Comparison of ENCODE assay signal across 10 mouse cellular contexts in the genomic region with DNA sequence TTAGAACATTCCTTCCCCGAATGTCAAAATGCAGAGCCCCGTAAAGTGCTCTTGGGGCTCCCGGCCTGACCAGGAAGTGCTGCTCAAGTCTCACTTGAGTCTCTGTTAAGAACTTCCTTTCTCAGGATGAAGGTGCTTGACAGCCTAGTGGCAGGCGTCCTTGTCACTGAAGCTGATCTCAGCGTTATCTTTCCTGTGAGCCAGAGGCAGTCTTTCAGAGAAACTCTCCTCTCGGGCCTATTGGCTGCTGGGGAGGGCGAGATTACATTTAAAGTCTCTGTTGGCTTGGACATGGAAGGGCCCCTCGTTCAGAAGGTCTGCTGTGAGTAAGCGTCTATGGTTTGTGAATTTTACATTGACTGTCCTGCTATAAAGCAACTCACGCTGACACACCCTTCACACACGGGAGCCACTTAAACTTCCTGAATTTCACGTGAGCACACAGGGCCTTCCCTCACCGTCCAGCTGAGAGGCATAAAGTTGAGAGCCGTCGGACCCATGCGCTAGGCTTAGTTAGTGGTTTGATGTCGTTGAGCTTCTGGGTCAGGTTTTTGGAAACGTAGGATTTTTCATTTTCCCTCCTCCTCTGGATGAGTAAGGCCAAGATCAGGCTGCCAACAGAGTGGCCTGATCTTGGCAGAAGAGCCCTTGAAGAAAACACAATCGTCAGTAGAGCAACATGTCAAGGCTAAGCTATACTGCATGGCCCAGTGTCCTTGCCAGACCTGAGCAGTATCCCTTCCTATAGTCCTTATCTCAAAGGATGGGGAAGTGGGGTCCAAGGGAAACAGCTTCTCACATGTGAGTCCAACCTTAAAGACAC. TPM values are rescaled to one million over a fixed set of nuclear protein-coding genes. Genes with fewer than 3 reads are reported as not detected.
DNase-seq lines count a peak whose midpoint lies in the region; ATAC-seq and TF ChIP-seq lines count a peak whose summit lies in the region.
"Had no signal": no experiment of that assay in that cellular context is flagged by ENCODE, and none has a peak within 500 bp of the region (broad histone marks: within the 10 kb centered on the region; RNA-seq: fewer than 3 reads in every experiment).

No protein-coding gene starts in this region.

- ATAC-seq in kidney, embryonic 15.5 days (replicated peaks; ENCODE audit: low FRiP score), result no peak
- ATAC-seq in liver, embryonic 14.5 days (ENCODE audit: insufficient read depth), result peak; percentile 56
- peak; percentile 28 for ATAC-seq in stomach, postnatal 0 days (ENCODE audit: low FRiP score, low TSS enrichment)
- ATAC-seq in midbrain, embryonic 13.5 days, result no peak

- no peak overlapping the region for H3K4me3 ChIP-seq in kidney, embryonic 15.5 days (replicated peaks)
- H3K4me3 ChIP-seq in kidney, adult 2 months (ENCODE audit: insufficient read depth, low read depth, low read length), result no peak overlapping the region
- peak overlapping the region; percentile 19 for H3K4me3 ChIP-seq in brown adipose tissue, adult 24 weeks (ENCODE audit: insufficient read depth, low read depth, low read length)
- peak overlapping the region; percentile 73 to 81 for H3K4me3 ChIP-seq in liver, embryonic 14.5 days (ENCODE audit: insufficient read depth in 1 of 2, low read depth in 2 of 2, low read length in 2 of 2)
- H3K4me3 ChIP-seq in stomach, postnatal 0 days (ENCODE audit: low read depth, low read length), result peak overlapping the region; percentile 10; the same call in 1 of the 2 replicates
- H3K4me3 ChIP-seq in midbrain, embryonic 13.5 days (replicated peaks), result no peak overlapping the region
- H3K4me3 ChIP-seq: hindbrain, embryonic 15.5 days; neural tube, embryonic 13.5 days had no signal

- no peaks in the 10 kb centered on the region for H3K9me3 ChIP-seq in kidney, embryonic 15.5 days (replicated peaks)
- H3K9me3 ChIP-seq in liver, embryonic 14.5 days (ENCODE audit: control insufficient read depth, low read length), result no peaks in the 10 kb centered on the region
- H3K9me3 ChIP-seq in stomach, postnatal 0 days (ENCODE audit: control insufficient read depth, low read length), result no peaks in the 10 kb centered on the region
- H3K9me3 ChIP-seq in midbrain, embryonic 13.5 days, result no peaks in the 10 kb centered on the region
- H3K9me3 ChIP-seq: hindbrain, embryonic 15.5 days; neural tube, embryonic 13.5 days had no signal

- H3K9ac ChIP-seq in kidney, embryonic 15.5 days, result no peak overlapping the region
- H3K9ac ChIP-seq in liver, embryonic 14.5 days (replicated peaks), result peak overlapping the region; percentile 81
- H3K9ac ChIP-seq in stomach, postnatal 0 days (ENCODE audit: low read length), result no peak overlapping the region
- H3K9ac ChIP-seq in midbrain, embryonic 13.5 days (replicated peaks), result no peak overlapping the region
- H3K9ac ChIP-seq: hindbrain, embryonic 15.5 days; neural tube, embryonic 13.5 days had no signal

- no peak overlapping the region for H3K4me2 ChIP-seq in kidney, embryonic 15.5 days
- peak overlapping the region; percentile 98 for H3K4me2 ChIP-seq in liver, embryonic 14.5 days (ENCODE audit: low read depth)
- H3K4me2 ChIP-seq in stomach, postnatal 0 days (replicated peaks; ENCODE audit: low read depth), result peak overlapping the region; percentile 12; the same call in 1 of the 2 replicates
- no peak overlapping the region for H3K4me2 ChIP-seq in midbrain, embryonic 13.5 days (replicated peaks)
- H3K4me2 ChIP-seq: hindbrain, embryonic 15.5 days; neural tube, embryonic 13.5 days had no signal

- no peak for TF ChIP-seq CTCF in kidney, adult 2 months (conservative IDR thresholded peaks at IDR 0.05; ENCODE audit: insufficient read depth, insufficient read length, low read depth, low read length)
- no peak for TF ChIP-seq CTCF in liver, embryonic 14.5 days (IDR thresholded peaks at IDR 0.05; ENCODE audit: low read depth)
- no peak for TF ChIP-seq CTCF in stomach, postnatal 0 days (IDR thresholded peaks at IDR 0.05; ENCODE audit: low read depth)

- TF ChIP-seq EP300 in liver, embryonic 14.5 days (IDR thresholded peaks at IDR 0.05; ENCODE audit: low read depth), result peak; percentile 36; the same call in 1 of the 2 replicates
- TF ChIP-seq EP300 in stomach, postnatal 0 days (optimal IDR thresholded peaks at IDR 0.05), result no peak

- no peaks in the 10 kb centered on the region for H3K36me3 ChIP-seq in kidney, embryonic 15.5 days
- H3K36me3 ChIP-seq in kidney, adult 2 months (ENCODE audit: control insufficient read depth, insufficient read depth, low read length), result no peaks in the 10 kb centered on the region
- H3K36me3 ChIP-seq in liver, embryonic 14.5 days (replicated peaks; ENCODE audit: control insufficient read depth, insufficient read depth, low read depth), result no peaks in the 10 kb centered on the region; the same call in 1 of the 2 replicates
- H3K36me3 ChIP-seq in stomach, postnatal 0 days (ENCODE audit: control insufficient read depth, insufficient read depth, low read length), result no peaks in the 10 kb centered on the region
- H3K36me3 ChIP-seq in midbrain, embryonic 13.5 days, result no peaks in the 10 kb centered on the region
- H3K36me3 ChIP-seq: hindbrain, embryonic 15.5 days; neural tube, embryonic 13.5 days had no signal

- DNase-seq in kidney, adult 2 months, result no peak
- DNase-seq in liver, embryonic 14.5 days (ENCODE audit: low read depth in 3 of 3, low spot score in 3 of 3), result peak; percentile 71 to 76 (median 72)
- peak; percentile 31 for DNase-seq in stomach, postnatal 0 days (ENCODE audit: low spot score)
- no peak for DNase-seq in gastrocnemius, adult 8-10 months (ENCODE audit: low spot score in 2 of 2)
- no peak for DNase-seq in embryo, embryonic 9.5 days (ENCODE audit: extremely low spot score)

- no peaks in the 10 kb centered on the region for H3K27me3 ChIP-seq in kidney, embryonic 15.5 days
- H3K27me3 ChIP-seq in kidney, adult 2 months (replicated peaks; ENCODE audit: control insufficient read depth, insufficient read depth, low read length), result no peaks in the 10 kb centered on the region
- no peaks in the 10 kb centered on the region for H3K27me3 ChIP-seq in liver, embryonic 14.5 days (ENCODE audit: control insufficient read depth, insufficient read depth, low read length)
- H3K27me3 ChIP-seq in stomach, postnatal 0 days (ENCODE audit: control insufficient read depth, insufficient read depth, low read length), result no peaks in the 10 kb centered on the region
- no peaks in the 10 kb centered on the region for H3K27me3 ChIP-seq in midbrain, embryonic 13.5 days
- H3K27me3 ChIP-seq: hindbrain, embryonic 15.5 days; neural tube, embryonic 13.5 days had no signal

- TF ChIP-seq POLR2A in kidney, adult 2 months (IDR thresholded peaks at IDR 0.05; ENCODE audit: low read depth, low read length), result no peak

- H3K27ac ChIP-seq in kidney, embryonic 15.5 days, result peak overlapping the region; percentile 43; the same call in 1 of the 2 replicates
- H3K27ac ChIP-seq in kidney, adult 2 months (ENCODE audit: insufficient read depth, low read depth, low read length), result no peak overlapping the region; the same call in 1 of the 2 replicates
- peak overlapping the region; percentile 35 for H3K27ac ChIP-seq in brown adipose tissue, adult 24 weeks (replicated peaks; ENCODE audit: low read depth, low read length)
- peak overlapping the region; percentile 99 for H3K27ac ChIP-seq in liver, embryonic 14.5 days
- H3K27ac ChIP-seq in stomach, postnatal 0 days (replicated peaks), result peak overlapping the region; percentile 78
- H3K27ac ChIP-seq in midbrain, embryonic 13.5 days, result no peak overlapping the region
- H3K27ac ChIP-seq: hindbrain, embryonic 15.5 days; neural tube, embryonic 13.5 days had no signal

- H3K4me1 ChIP-seq in kidney, embryonic 15.5 days, result peaks cover 48% of the 10 kb centered on the region
- H3K4me1 ChIP-seq in kidney, adult 2 months (ENCODE audit: control insufficient read depth, insufficient read depth, low read length), result peaks cover 9% of the 10 kb centered on the region; the same call in 1 of the 2 replicates
- H3K4me1 ChIP-seq in brown adipose tissue, adult 24 weeks (ENCODE audit: control insufficient read depth, insufficient read depth, insufficient read length, low read length), result peaks cover 8% of the 10 kb centered on the region
- peaks cover 51 to 53% of the 10 kb centered on the region in 2 experiments for H3K4me1 ChIP-seq in liver, embryonic 14.5 days (replicated peaks; ENCODE audit: control insufficient read depth in 2 of 2, insufficient read depth in 2 of 2, low read length in 1 of 2)
- peaks cover 10% of the 10 kb centered on the region for H3K4me1 ChIP-seq in stomach, postnatal 0 days (replicated peaks; ENCODE audit: control insufficient read depth, insufficient read depth)
- peaks cover 12% of the 10 kb centered on the region for H3K4me1 ChIP-seq in midbrain, embryonic 13.5 days (replicated peaks)

- 61% methylated on average over 19 of the region's 19 CpGs for WGBS in kidney, embryonic 15.5 days
- 69% methylated on average over 19 of the region's 19 CpGs for whole genome bisulfite sequencing in kidney, adult 2 months
- 5% methylated on average over 19 of the region's 19 CpGs for WGBS in liver, embryonic 14.5 days (ENCODE audit: insufficient replicate concordance)
- 36% methylated on average over 19 of the region's 19 CpGs for WGBS in stomach, postnatal 0 days
- 81% methylated on average over 19 of the region's 19 CpGs for WGBS in midbrain, embryonic 13.5 days

RNA-seq across cellular contexts. Expression of gene Taok3, which starts 14.3 kb away (rescaled TPM):
- 16.8 and 17.1 TPM in 2 replicates for polyA plus RNA-seq in kidney, embryonic 15.5 days (2015; fragmentation: Nextera tagmentation; extraction: Ambion mirVana)
- 11.1 and 11.3 TPM in 2 replicates for polyA plus RNA-seq in kidney, adult 2 months (2012; rRNA removed)
- 5.6 and 6.3 TPM in 2 replicates for polyA plus RNA-seq in brown adipose tissue, adult 24 weeks (2012; ENCODE audit: insufficient read depth, insufficient read length, missing spikeins)
- 14.7 and 17.1 TPM in 2 replicates for polyA plus RNA-seq in liver, embryonic 14.5 days (2012; rRNA removed)
- 43.3 and 50.2 TPM in 2 replicates for polyA plus RNA-seq in liver, embryonic 14.5 days (2014; fragmentation: Nextera tagmentation; extraction: Ambion mirVana)
- 23.1 and 24.2 TPM in 2 replicates for polyA plus RNA-seq in stomach, postnatal 0 days (2015; fragmentation: Nextera tagmentation; extraction: Ambion mirVana)
- 43.7 TPM in 2 replicates for polyA plus RNA-seq in midbrain, embryonic 13.5 days (2015; fragmentation: Nextera tagmentation; extraction: Ambion mirVana)
- total RNA-seq in gastrocnemius, adult 8-10 months (2022), result 1 to 10 TPM; 3.0 to 4.5 (median 3.7) TPM

RNA-seq across cellular contexts. Expression of gene Suds3, which starts 18.4 kb away (rescaled TPM):
- 78.3 and 78.4 TPM in 2 replicates for polyA plus RNA-seq in kidney, embryonic 15.5 days (2015; fragmentation: Nextera tagmentation; extraction: Ambion mirVana)
- 84.9 and 85.8 TPM in 2 replicates for polyA plus RNA-seq in kidney, adult 2 months (2012; rRNA removed)
- polyA plus RNA-seq in brown adipose tissue, adult 24 weeks (2012; ENCODE audit: insufficient read depth, insufficient read length, missing spikeins), result 87.1 and 89.6 TPM in 2 replicates
- 16.2 and 22.7 TPM in 2 replicates for polyA plus RNA-seq in liver, embryonic 14.5 days (2012; rRNA removed)
- 19.7 and 19.8 TPM in 2 replicates for polyA plus RNA-seq in liver, embryonic 14.5 days (2014; fragmentation: Nextera tagmentation; extraction: Ambion mirVana)
- polyA plus RNA-seq in stomach, postnatal 0 days (2015; fragmentation: Nextera tagmentation; extraction: Ambion mirVana), result 42.2 and 46.9 TPM in 2 replicates
- polyA plus RNA-seq in midbrain, embryonic 13.5 days (2015; fragmentation: Nextera tagmentation; extraction: Ambion mirVana), result 83.5 and 90.1 TPM in 2 replicates
- total RNA-seq in gastrocnemius, adult 8-10 months (2022), result 10 to 100 TPM; 76.0 to 91.9 (median 89.6) TPM

Comparison
In these comparisons a context has a peak if more than half of its experiments do, and no peak if none do; other contexts are left out.
1. H3K27ac ChIP-seq: peak in kidney, embryonic 15.5 days (single experiment), brown adipose tissue, adult 24 weeks (single experiment), liver, embryonic 14.5 days (single experiment) and stomach, postnatal 0 days (single experiment); none in kidney, adult 2 months (single experiment) and midbrain, embryonic 13.5 days (single experiment).
2. ATAC-seq: peak in liver, embryonic 14.5 days (single experiment) and stomach, postnatal 0 days (single experiment); none in kidney, embryonic 15.5 days (single experiment) and midbrain, embryonic 13.5 days (single experiment).
3. H3K4me2 ChIP-seq: peak in liver, embryonic 14.5 days (single experiment) and stomach, postnatal 0 days (single experiment); none in kidney, embryonic 15.5 days (single experiment) and midbrain, embryonic 13.5 days (single experiment).
4. H3K4me3 ChIP-seq: peak in brown adipose tissue, adult 24 weeks (single experiment), liver, embryonic 14.5 days (2 of 2) and stomach, postnatal 0 days (single experiment); none in kidney, embryonic 15.5 days (single experiment), kidney, adult 2 months (single experiment) and midbrain, embryonic 13.5 days (single experiment).
5. DNase-seq: peak in liver, embryonic 14.5 days (3 of 3) and stomach, postnatal 0 days (single experiment); none in kidney, adult 2 months (single experiment), gastrocnemius, adult 8-10 months (0 of 2) and embryo, embryonic 9.5 days (single experiment).